Mouse (Mus musculus): ENCODE measurements around the gene Slc35e3.
"Not testable (repeated sequence)": the region's sequence is repeated elsewhere in the genome, so short reads cannot be mapped to it uniquely, and the experiment has no call there.

Slc35e3 gene

GRCm38 (mm10) chr10:117749050-117749686, 3.0 kb upstream of the Slc35e3 start:
- no peak for DNase-seq

- peak; percentile 55 for DNase-seq
These were observed 2.3 kb upstream of the Slc35e3 start for GRCm38 (mm10) chr10:117748276-117749049.

GRCm38 (mm10) chr10:117747711-117748110, 1.5 kb upstream of the Slc35e3 start:
- no peak for DNase-seq

GRCm38 (mm10) chr10:117745570-117746296, 432 bp downstream of the Slc35e3 start:
- peak; percentile 60 for DNase-seq

GRCm38 (mm10) chr10:117743917-117744316, 2.2 kb downstream of the Slc35e3 start:
- DNase-seq: no peak

GRCm38 (mm10) chr10:117743182-117743581, 3.0 kb downstream of the Slc35e3 start:
- no peak for DNase-seq

- no peak for DNase-seq
These were observed 3.5 kb downstream of the Slc35e3 start for GRCm38 (mm10) chr10:117742618-117743017.

- DNase-seq: no peak
These were observed 4.3 kb downstream of the Slc35e3 start for GRCm38 (mm10) chr10:117741698-117742475.

GRCm38 (mm10) chr10:117740921-117741320, 5.2 kb downstream of the Slc35e3 start:
- no peak for DNase-seq

GRCm38 (mm10) chr10:117740171-117740570, 6.0 kb downstream of the Slc35e3 start:
- DNase-seq: no peak

GRCm38 (mm10) chr10:117739648-117739948, 6.6 kb downstream of the Slc35e3 start:
- no peak for DNase-seq

- DNase-seq: no peak
These were observed 7.1 kb downstream of the Slc35e3 start for GRCm38 (mm10) chr10:117738928-117739647.

- DNase-seq: no peak
These were observed 7.8 kb downstream of the Slc35e3 start for GRCm38 (mm10) chr10:117738140-117738921.

- not testable (repeated sequence) for DNase-seq
These were observed 8.7 kb downstream of the Slc35e3 start for GRCm38 (mm10) chr10:117737498-117737897.

- no peak for DNase-seq
These were observed 9.1 kb downstream of the Slc35e3 start for GRCm38 (mm10) chr10:117737075-117737474.

- DNase-seq: no peak
These were observed 9.6 kb downstream of the Slc35e3 start for GRCm38 (mm10) chr10:117736573-117736972.

- not testable (repeated sequence) for DNase-seq
These were observed 10.8 kb downstream of the Slc35e3 start for GRCm38 (mm10) chr10:117735396-117735795.

GRCm38 (mm10) chr10:117734104-117734852, 11.9 kb downstream of the Slc35e3 start:
- DNase-seq: peak; percentile 63

GRCm38 (mm10) chr10:117733626-117734025, 12.5 kb downstream of the Slc35e3 start:
- DNase-seq: not testable (repeated sequence)

- DNase-seq: no peak
These were observed 13.1 kb downstream of the Slc35e3 start for GRCm38 (mm10) chr10:117732962-117733592.

All from kidney, adult 18-20 months (tissue).